In the genomic region with DNA sequence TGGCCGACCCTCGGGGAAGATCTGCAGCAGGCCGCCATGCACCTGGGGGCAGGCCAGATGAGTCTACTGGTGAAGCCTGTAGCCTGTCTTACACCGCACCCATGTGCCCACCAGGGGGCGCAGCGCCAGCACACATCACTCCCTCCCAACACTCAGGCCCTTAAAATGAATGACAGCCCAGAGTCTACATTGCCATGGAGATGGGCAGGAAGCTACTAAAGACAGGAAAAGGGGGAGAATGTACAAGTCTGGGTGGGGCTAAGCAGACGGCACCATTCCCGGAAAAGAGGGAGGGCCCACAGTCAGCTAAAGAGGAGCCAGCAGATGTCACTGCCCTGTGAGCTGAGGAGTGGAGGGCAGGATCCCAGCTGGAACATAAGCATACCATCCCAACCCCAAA, we compare ENCODE assay signal across 8 mouse cellular contexts. TPM values are rescaled to one million over a fixed set of nuclear protein-coding genes. Genes with fewer than 3 reads are reported as not detected.
DNase-seq lines count a peak whose midpoint lies in the region; ATAC-seq lines count a peak whose summit lies in the region.

No protein-coding gene starts in this region.

- peak; percentile 90 for ATAC-seq in forebrain, embryonic 11.5 days (replicated peaks; ENCODE audit: low FRiP score)
- ATAC-seq in heart, embryonic 16.5 days (replicated peaks; ENCODE audit: extremely low read depth, insufficient read depth, low FRiP score) = peak; percentile 87
- ATAC-seq in liver, embryonic 15.5 days (ENCODE audit: insufficient read depth) = peak; percentile 74
- peak; percentile 88 for ATAC-seq in neural tube, embryonic 12.5 days (ENCODE audit: low FRiP score, low read depth)

- H3K9me3 ChIP-seq in forebrain, embryonic 11.5 days (ENCODE audit: control insufficient read depth, low read length) = no peaks in the 10 kb centered on the region
- no peaks in the 10 kb centered on the region for H3K9me3 ChIP-seq in heart, embryonic 16.5 days (replicated peaks; ENCODE audit: control insufficient read depth, low read length)
- no peaks in the 10 kb centered on the region for H3K9me3 ChIP-seq in liver, embryonic 15.5 days (replicated peaks)
- H3K9me3 ChIP-seq in neural tube, embryonic 12.5 days = no peaks in the 10 kb centered on the region

- H3K4me2 ChIP-seq in forebrain, embryonic 11.5 days (ENCODE audit: low read depth, low read length, severe bottlenecking) = no peak overlapping the region
- no peak overlapping the region for H3K4me2 ChIP-seq in heart, embryonic 16.5 days (ENCODE audit: low read depth, low read length)
- no peak overlapping the region for H3K4me2 ChIP-seq in liver, embryonic 15.5 days
- no peak overlapping the region for H3K4me2 ChIP-seq in neural tube, embryonic 12.5 days (replicated peaks)

- 23% methylated on average over 8 of the region's 8 CpGs for WGBS in forebrain, embryonic 11.5 days
- 19% methylated on average over 8 of the region's 8 CpGs for WGBS in heart, embryonic 16.5 days
- 5% methylated on average over 8 of the region's 8 CpGs for WGBS in liver, embryonic 15.5 days (ENCODE audit: insufficient replicate concordance)
- 23% methylated on average over 8 of the region's 8 CpGs for WGBS in neural tube, embryonic 12.5 days

- peaks cover 21% of the 10 kb centered on the region for H3K4me1 ChIP-seq in forebrain, embryonic 11.5 days (replicated peaks; ENCODE audit: control insufficient read depth, insufficient read depth, low read length)
- H3K4me1 ChIP-seq in heart, embryonic 16.5 days (ENCODE audit: control insufficient read depth, insufficient read depth, low read length) = peaks cover 42% of the 10 kb centered on the region
- peaks cover 49% of the 10 kb centered on the region for H3K4me1 ChIP-seq in liver, embryonic 15.5 days (replicated peaks)
- H3K4me1 ChIP-seq in neural tube, embryonic 12.5 days = peaks cover 49% of the 10 kb centered on the region

- H3K27ac ChIP-seq in forebrain, embryonic 11.5 days (ENCODE audit: low read depth, low read length) = no peak overlapping the region
- H3K27ac ChIP-seq in heart, embryonic 16.5 days (ENCODE audit: low read length) = no peak overlapping the region; the same call in 1 of the 2 replicates
- no peak overlapping the region for H3K27ac ChIP-seq in liver, embryonic 15.5 days (replicated peaks)
- H3K27ac ChIP-seq in neural tube, embryonic 12.5 days = no peak overlapping the region

- no peaks in the 10 kb centered on the region for H3K27me3 ChIP-seq in forebrain, embryonic 11.5 days (ENCODE audit: control insufficient read depth, insufficient read depth, low read length)
- H3K27me3 ChIP-seq in heart, embryonic 16.5 days (ENCODE audit: control insufficient read depth, insufficient read depth, low read length) = no peaks in the 10 kb centered on the region
- H3K27me3 ChIP-seq in liver, embryonic 15.5 days = no peaks in the 10 kb centered on the region
- H3K27me3 ChIP-seq in neural tube, embryonic 12.5 days (replicated peaks) = no peaks in the 10 kb centered on the region

- H3K36me3 ChIP-seq in forebrain, embryonic 11.5 days (ENCODE audit: control insufficient read depth, insufficient read depth, low read length) = peaks cover 6% of the 10 kb centered on the region; the same call in 1 of the 2 replicates
- H3K36me3 ChIP-seq in heart, embryonic 16.5 days (ENCODE audit: control insufficient read depth, insufficient read depth) = peaks cover 36% of the 10 kb centered on the region
- H3K36me3 ChIP-seq in liver, embryonic 15.5 days (replicated peaks) = peaks cover 46% of the 10 kb centered on the region
- peaks cover 58% of the 10 kb centered on the region for H3K36me3 ChIP-seq in neural tube, embryonic 12.5 days

- H3K4me3 ChIP-seq in forebrain, embryonic 11.5 days (ENCODE audit: low read depth, low read length) = no peak overlapping the region
- H3K4me3 ChIP-seq in heart, embryonic 16.5 days (ENCODE audit: low read length) = no peak overlapping the region
- H3K4me3 ChIP-seq in liver, embryonic 15.5 days (replicated peaks) = no peak overlapping the region
- no peak overlapping the region for H3K4me3 ChIP-seq in neural tube, embryonic 12.5 days

- peak; percentile 87 for DNase-seq in CD8-positive naive resting alpha-beta T cell, adult 2 months (ENCODE audit: low read depth in 2 of 2, low spot score in 2 of 2)
- DNase-seq in c-Kit-negative CD71-positive TER-119-positive erythroid progenitor cells, embryonic 14.5 days (ENCODE audit: low read depth, low spot score) = peak; percentile 62
- DNase-seq in forebrain, embryonic 11.5 days (ENCODE audit: low spot score) = peak; percentile 89
- peak; percentile 95 for DNase-seq in kidney, postnatal 36 days
- peak; percentile 82 for DNase-seq in telencephalon, adult 2 months (ENCODE audit: low read depth, low spot score)

- H3K9ac ChIP-seq in forebrain, embryonic 11.5 days (ENCODE audit: low read length) = no peak overlapping the region
- H3K9ac ChIP-seq in heart, embryonic 16.5 days (ENCODE audit: low read length) = no peak overlapping the region
- no peak overlapping the region for H3K9ac ChIP-seq in liver, embryonic 15.5 days
- H3K9ac ChIP-seq in neural tube, embryonic 12.5 days = no peak overlapping the region

RNA-seq across cellular contexts. Expression of a gene that starts 6.4 kb away (rescaled TPM):
- polyA plus RNA-seq in forebrain, embryonic 11.5 days (2014; fragmentation: Nextera tagmentation; extraction: Ambion mirVana) = 0.27 TPM in 1 of 2 replicates, not detected in the other
- polyA plus RNA-seq in heart, embryonic 16.5 days (2015; fragmentation: Nextera tagmentation; extraction: Ambion mirVana) = 0.08 TPM in 1 of 2 replicates, not detected in the other
- not detected in 2 replicates for polyA plus RNA-seq in liver, embryonic 15.5 days (2015; fragmentation: Nextera tagmentation; extraction: Ambion mirVana)
- polyA plus RNA-seq in neural tube, embryonic 12.5 days (2016; fragmentation: Nextera tagmentation; extraction: Ambion mirVana) = 0.11 and 0.15 TPM in 2 replicates

RNA-seq across cellular contexts. Expression of a gene that starts 6.7 kb away (rescaled TPM):
- polyA plus RNA-seq in forebrain, embryonic 11.5 days (2014; fragmentation: Nextera tagmentation; extraction: Ambion mirVana) = 60.7 and 70.2 TPM in 2 replicates
- polyA plus RNA-seq in heart, embryonic 16.5 days (2015; fragmentation: Nextera tagmentation; extraction: Ambion mirVana) = 48.4 and 55.3 TPM in 2 replicates
- 29.2 and 37.3 TPM in 2 replicates for polyA plus RNA-seq in liver, embryonic 15.5 days (2015; fragmentation: Nextera tagmentation; extraction: Ambion mirVana)
- 99.6 TPM in 2 replicates for polyA plus RNA-seq in neural tube, embryonic 12.5 days (2016; fragmentation: Nextera tagmentation; extraction: Ambion mirVana)

RNA-seq across cellular contexts. Expression of a gene that starts 18.8 kb away (rescaled TPM):
- 52.3 and 52.5 TPM in 2 replicates for polyA plus RNA-seq in forebrain, embryonic 11.5 days (2014; fragmentation: Nextera tagmentation; extraction: Ambion mirVana)
- polyA plus RNA-seq in heart, embryonic 16.5 days (2015; fragmentation: Nextera tagmentation; extraction: Ambion mirVana) = 48.1 and 51.0 TPM in 2 replicates
- 21.2 and 23.0 TPM in 2 replicates for polyA plus RNA-seq in liver, embryonic 15.5 days (2015; fragmentation: Nextera tagmentation; extraction: Ambion mirVana)
- polyA plus RNA-seq in neural tube, embryonic 12.5 days (2016; fragmentation: Nextera tagmentation; extraction: Ambion mirVana) = 97.7 and 100 TPM in 2 replicates

RNA-seq across cellular contexts. Expression of a gene that starts 21.0 kb away (rescaled TPM):
- 0.98 TPM in 1 of 2 replicates, not detected in the other for polyA plus RNA-seq in forebrain, embryonic 11.5 days (2014; fragmentation: Nextera tagmentation; extraction: Ambion mirVana)
- polyA plus RNA-seq in heart, embryonic 16.5 days (2015; fragmentation: Nextera tagmentation; extraction: Ambion mirVana) = not detected in 2 replicates
- not detected in 2 replicates for polyA plus RNA-seq in liver, embryonic 15.5 days (2015; fragmentation: Nextera tagmentation; extraction: Ambion mirVana)
- 0.42 TPM in 2 replicates for polyA plus RNA-seq in neural tube, embryonic 12.5 days (2016; fragmentation: Nextera tagmentation; extraction: Ambion mirVana)

RNA-seq across cellular contexts. Expression of a gene that starts 21.1 kb away (rescaled TPM):
- 1.6 and 2.4 TPM in 2 replicates for polyA plus RNA-seq in forebrain, embryonic 11.5 days (2014; fragmentation: Nextera tagmentation; extraction: Ambion mirVana)
- polyA plus RNA-seq in heart, embryonic 16.5 days (2015; fragmentation: Nextera tagmentation; extraction: Ambion mirVana) = 5.0 and 11.6 TPM in 2 replicates
- 0.61 and 1.5 TPM in 2 replicates for polyA plus RNA-seq in liver, embryonic 15.5 days (2015; fragmentation: Nextera tagmentation; extraction: Ambion mirVana)
- polyA plus RNA-seq in neural tube, embryonic 12.5 days (2016; fragmentation: Nextera tagmentation; extraction: Ambion mirVana) = 4.8 and 5.8 TPM in 2 replicates
